Mouse (Mus musculus) embryonic fibroblast, embryonic 13.5 days (primary cell): ENCODE measurements around the gene Meox1. TPM values are rescaled to one million over a fixed set of nuclear protein-coding genes. Genes with fewer than 3 reads are reported as not detected.
A peak's percentile ranks its signal among the peaks of the same experiment; 100 is the strongest.

Experiments used
- H3K27ac ChIP-seq: 2 replicates; pipeline ENCODE4 v1.5.1; 2012; ENCODE audit warnings: low read length, control low read depth, inconsistent platforms; ENCODE audit not compliant: insufficient read depth
- H3K4me1 ChIP-seq: 2 replicates; pipeline ENCODE4 v1.6.1; 2011; ENCODE audit warnings: low read length; ENCODE audit not compliant: control insufficient read depth, insufficient read depth
- H3K4me3 ChIP-seq: 2 replicates; pipeline ENCODE4 v1.5.1; 2011; ENCODE audit warnings: mild to moderate bottlenecking, control low read depth, low read length; ENCODE audit not compliant: insufficient read depth
- CTCF ChIP-seq: IDR thresholded peaks from 2 replicates; pipeline ENCODE4 v1.5.1; 2011; ENCODE audit warnings: mild to moderate bottlenecking, control low read depth, low read length, moderate library complexity, borderline replicate concordance; ENCODE audit not compliant: insufficient read depth
- POLR2A ChIP-seq: IDR thresholded peaks from 2 replicates; pipeline ENCODE4 v1.6.1; 2011; ENCODE audit warnings: low read depth, mild to moderate bottlenecking, control low read depth, low read length, moderate library complexity
- polyA plus RNA-seq: library from polyadenylated mRNA; stranded (reverse); fragments of >200 nt; gene quantifications from 2 replicates; pipeline ENCODE4 v1.2.4, GENCODE M21; 2011; ENCODE audit warnings: low read depth; ENCODE audit not compliant: missing spikeins, insufficient read length

The Meox1 gene
- polyA plus RNA-seq, 1 experiment = 16.1 TPM

GRCm38 (mm10) chr11:101921361-101921952 is 27.3 kb upstream of the Meox1 start:
- Histone ChIP-seq H3K4me1 (no peaks in the 10 kb centered on the region), H3K27ac (no peak overlapping the region), H3K4me3 (no peak overlapping the region)
- TF ChIP-seq CTCF = no peak
- no peak for TF ChIP-seq POLR2A

- no peak overlapping the region for H3K4me3 ChIP-seq
- H3K27ac ChIP-seq = no peak overlapping the region
- TF ChIP-seq POLR2A (no peak), CTCF (peak; percentile 71; the same call in 1 of the 2 replicates)
- no peaks in the 10 kb centered on the region for H3K4me1 ChIP-seq
These were observed 25.5 kb upstream of the Meox1 start for GRCm38 (mm10) chr11:101919660-101920059.

- H3K27ac ChIP-seq = no peak overlapping the region
- no peak overlapping the region for H3K4me3 ChIP-seq
- H3K4me1 ChIP-seq = no peaks in the 10 kb centered on the region
- TF ChIP-seq CTCF (no peak), POLR2A (no peak)
These were observed 24.4 kb upstream of the Meox1 start for GRCm38 (mm10) chr11:101918609-101919008.

- Histone ChIP-seq H3K27ac (no peak overlapping the region), H3K4me1 (no peaks in the 10 kb centered on the region), H3K4me3 (no peak overlapping the region)
- TF ChIP-seq CTCF (no peak), POLR2A (no peak)
These were observed 22.6 kb upstream of the Meox1 start for GRCm38 (mm10) chr11:101916772-101917171.

GRCm38 (mm10) chr11:101913591-101913990 is 19.4 kb upstream of the Meox1 start:
- no peak overlapping the region for H3K4me3 ChIP-seq
- no peaks in the 10 kb centered on the region for H3K4me1 ChIP-seq
- H3K27ac ChIP-seq = no peak overlapping the region
- TF ChIP-seq POLR2A (no peak), CTCF (no peak)

- H3K4me3 ChIP-seq = no peak overlapping the region
- TF ChIP-seq POLR2A (no peak), CTCF (0 out of 2 replicates have a peak, but pooled peaks have one; percentile 12)
- H3K4me1 ChIP-seq = no peaks in the 10 kb centered on the region
- no peak overlapping the region for H3K27ac ChIP-seq
These were observed 17.8 kb upstream of the Meox1 start for GRCm38 (mm10) chr11:101911855-101912579.

- TF ChIP-seq CTCF (peak; percentile 61), POLR2A (no peak)
- no peaks in the 10 kb centered on the region for H3K4me1 ChIP-seq
- no peak overlapping the region for H3K4me3 ChIP-seq
- no peak overlapping the region for H3K27ac ChIP-seq
These were observed 16.2 kb upstream of the Meox1 start for GRCm38 (mm10) chr11:101910230-101910946.

- Histone ChIP-seq H3K27ac (no peak overlapping the region), H3K4me1 (no peaks in the 10 kb centered on the region), H3K4me3 (no peak overlapping the region)
- no peak for TF ChIP-seq CTCF
- no peak for TF ChIP-seq POLR2A
These were observed 14.6 kb upstream of the Meox1 start for GRCm38 (mm10) chr11:101908777-101909176.

- Histone ChIP-seq H3K4me1 (no peaks in the 10 kb centered on the region), H3K27ac (no peak overlapping the region), H3K4me3 (no peak overlapping the region)
- TF ChIP-seq POLR2A = no peak
- TF ChIP-seq CTCF = peak; percentile 76; the same call in 1 of the 2 replicates
These were observed 10.9 kb upstream of the Meox1 start for GRCm38 (mm10) chr11:101905115-101905514.

- Histone ChIP-seq H3K4me1 (no peaks in the 10 kb centered on the region), H3K4me3 (no peak overlapping the region), H3K27ac (no peak overlapping the region)
- no peak for TF ChIP-seq POLR2A
- TF ChIP-seq CTCF = no peak
These were observed 7.1 kb upstream of the Meox1 start for GRCm38 (mm10) chr11:101901309-101901708.
